Mouse (Mus musculus): ENCODE measurements at regions not wholly inside any gene's neighbourhood (a gene's known extent, or its start where the extent isn't known, plus 50 kb on each side); places are given as distances from the start of the nearest gene placed in this dataset.

GRCm38 (mm10) chr9:69705942-69706341 is 54.8 kb downstream of the Foxb1 start:
- DNase-seq (ENCODE audit: low spot score in 2 of 2): no peak

- DNase-seq (ENCODE audit: low spot score in 2 of 2): no peak
Measured at GRCm38 (mm10) chr9:69705071-69705470, 55.7 kb downstream of the Foxb1 start.

- no peak for DNase-seq (ENCODE audit: low spot score in 2 of 2)
Measured at GRCm38 (mm10) chr9:69703731-69704130, 57.0 kb downstream of the Foxb1 start.

- DNase-seq (ENCODE audit: low spot score in 2 of 2): no peak
Measured at GRCm38 (mm10) chr9:69702156-69702928, 58.4 kb downstream of the Foxb1 start.

GRCm38 (mm10) chr9:69700696-69701095 is 60.0 kb downstream of the Foxb1 start:
- no peak for DNase-seq (ENCODE audit: low spot score in 2 of 2)

DNA sequence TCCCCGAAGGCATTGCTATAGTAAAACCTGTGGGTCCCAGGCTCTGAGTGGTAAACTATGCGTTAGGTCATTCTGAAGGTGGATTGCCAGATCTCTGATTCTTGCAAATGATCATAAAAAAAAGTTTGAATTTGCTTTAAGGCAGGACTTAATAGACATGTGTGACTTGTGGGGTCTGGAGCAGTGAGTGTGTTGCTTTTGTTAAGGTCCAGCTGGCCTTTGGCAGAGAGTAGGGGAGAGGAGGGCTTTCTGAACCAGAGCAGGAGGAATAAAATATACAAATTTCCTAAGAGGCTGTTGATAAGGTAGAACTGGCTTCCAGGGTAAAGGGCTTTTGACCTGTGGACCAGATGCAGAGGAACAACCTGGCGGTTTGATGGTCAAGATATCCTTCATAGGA is 69.0 kb downstream of the Foxb1 start:
- DNase-seq (ENCODE audit: low spot score in 2 of 2): no peak

DNA sequence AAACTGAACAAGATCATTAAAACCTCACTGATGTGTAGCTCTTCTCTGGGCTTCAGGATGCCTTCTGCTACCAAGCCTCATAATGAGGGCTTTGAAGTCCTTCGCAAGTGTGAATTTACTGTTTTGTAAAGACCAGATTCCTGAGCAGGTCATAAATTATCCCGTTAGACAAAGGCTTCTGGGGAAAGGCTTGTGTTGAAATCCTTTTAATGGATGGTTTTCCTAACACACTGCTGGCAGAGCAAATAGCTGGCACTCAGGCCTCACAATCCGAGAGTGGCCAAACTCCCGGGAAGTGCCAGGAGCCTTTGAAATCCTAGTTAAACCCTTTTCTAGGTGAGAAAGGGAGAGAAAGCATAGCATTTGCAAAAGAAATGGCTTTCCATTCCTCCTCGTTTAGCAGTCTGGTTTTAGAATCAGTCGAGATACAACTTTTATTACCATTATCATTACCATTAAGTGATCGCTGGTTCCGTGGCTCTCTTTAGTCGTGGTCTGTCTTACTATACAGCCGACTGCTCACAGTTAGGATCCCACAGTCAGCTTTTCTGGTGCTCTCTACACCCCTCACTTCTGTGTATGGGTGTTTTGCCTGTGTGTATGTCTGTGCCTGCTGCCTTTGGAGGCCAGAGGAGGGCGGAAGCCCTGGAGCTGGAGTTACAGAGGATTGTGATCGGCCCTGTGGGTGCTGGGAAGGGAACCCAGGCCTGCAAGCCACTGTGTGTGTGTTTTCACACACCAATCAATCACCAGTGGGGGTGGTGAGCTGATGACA is 73.2 kb downstream of the Foxb1 start:
- no peak for DNase-seq (ENCODE audit: low spot score in 2 of 2)

- no peak for DNase-seq (ENCODE audit: low spot score in 2 of 2)
Measured at GRCm38 (mm10) chr9:69686766-69687165, 74.0 kb downstream of the Foxb1 start.

GRCm38 (mm10) chr9:69685630-69686029 is 75.1 kb downstream of the Foxb1 start:
- no peak for DNase-seq (ENCODE audit: low spot score in 2 of 2)

DNA sequence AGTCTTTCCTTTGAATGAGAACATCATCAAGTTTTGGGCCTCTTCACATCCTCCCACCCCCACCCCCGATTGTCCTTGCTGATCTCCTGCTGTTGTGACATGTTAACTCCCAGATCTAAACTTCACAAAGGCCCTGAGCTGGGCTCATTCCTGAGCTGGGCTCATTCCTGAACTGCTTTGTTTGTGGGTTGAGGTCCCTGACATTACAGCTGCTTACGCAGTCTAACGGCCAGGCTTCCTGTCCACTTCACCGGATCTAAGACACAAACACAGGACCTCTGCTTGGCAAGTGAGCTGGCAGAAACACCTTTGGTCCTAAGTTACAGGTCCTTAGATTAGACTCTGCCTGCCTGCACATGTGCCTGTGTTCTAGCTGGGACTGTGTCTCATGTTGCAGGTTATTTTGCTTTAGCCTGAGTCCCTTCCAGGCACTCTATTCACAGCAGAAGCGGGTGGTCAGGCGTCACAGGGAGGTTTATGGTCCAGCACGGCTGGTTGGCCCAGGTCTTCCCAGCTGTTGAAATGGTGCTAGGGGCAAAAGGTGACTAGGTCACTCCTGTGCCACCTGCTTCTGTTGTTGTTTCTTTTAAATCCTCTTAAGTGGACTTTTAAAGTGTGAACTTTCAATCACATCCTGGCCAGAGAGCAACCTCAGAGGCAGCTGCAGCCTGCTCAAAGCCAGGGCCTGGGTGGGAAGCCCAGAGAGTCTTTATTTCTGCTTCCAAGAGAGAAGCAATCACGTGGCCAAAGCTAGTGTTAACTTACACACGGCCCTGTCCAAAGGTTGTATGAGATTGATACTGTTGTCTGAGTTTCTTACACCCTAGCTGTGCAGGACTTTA is 79.1 kb downstream of the Foxb1 start:
- DNase-seq (ENCODE audit: low spot score in 2 of 2): no peak

DNA sequence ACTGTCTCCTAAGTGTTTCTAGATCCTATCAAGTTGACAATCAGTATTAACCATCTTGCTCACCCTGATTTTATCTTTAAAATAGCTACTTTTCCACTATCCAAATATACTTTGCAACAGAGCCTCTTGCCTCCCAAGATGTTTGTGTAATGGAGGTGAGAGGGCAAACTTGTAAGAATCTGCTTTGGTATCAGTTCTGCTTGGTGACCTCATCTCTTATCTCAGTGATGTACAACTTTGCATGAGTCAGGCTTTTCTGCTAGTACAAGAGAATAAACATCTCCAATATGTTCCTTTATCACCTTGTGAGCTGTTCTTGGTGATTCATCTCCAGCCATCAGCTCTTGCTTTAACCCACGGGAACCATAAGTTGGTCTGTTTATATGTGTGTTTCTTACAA is 82.1 kb downstream of the Foxb1 start:
- DNase-seq (ENCODE audit: low spot score in 2 of 2): no peak

DNA sequence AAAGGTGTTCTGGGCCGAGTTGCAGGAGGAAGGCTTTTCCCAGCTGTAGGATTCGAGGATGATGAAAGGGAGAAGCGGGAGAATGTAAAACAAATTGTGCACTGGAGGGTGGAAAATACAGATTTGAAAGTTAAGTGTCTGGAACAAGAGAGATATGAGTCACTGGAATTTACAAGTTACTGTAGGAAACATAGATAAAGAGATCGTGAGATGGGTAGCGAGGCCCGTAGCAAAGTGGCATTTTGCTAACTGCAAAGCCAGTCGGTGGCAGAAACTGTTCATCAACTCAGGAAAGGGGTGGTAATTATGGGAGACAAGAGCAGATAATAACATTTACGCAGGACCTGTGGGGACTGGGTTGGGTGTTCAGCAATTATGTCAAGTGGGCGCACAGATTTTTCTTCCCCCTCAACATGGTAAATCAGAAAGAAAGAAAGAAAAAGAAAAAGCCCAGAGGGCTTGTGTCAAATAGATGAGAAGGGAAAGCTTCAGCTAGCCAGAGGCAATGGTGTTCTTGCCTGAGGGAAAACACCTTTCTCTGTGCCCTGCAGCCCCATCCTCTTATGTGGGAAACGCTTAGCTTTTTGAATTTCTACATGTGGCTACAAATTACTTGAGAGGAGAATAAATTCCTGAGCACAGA is 87.2 kb downstream of the Foxb1 start:
- DNase-seq (ENCODE audit: low spot score in 2 of 2): no peak

GRCm38 (mm10) chr9:69672657-69673462 is 87.9 kb downstream of the Foxb1 start:
- DNase-seq (ENCODE audit: low spot score in 2 of 2): no peak

DNA sequence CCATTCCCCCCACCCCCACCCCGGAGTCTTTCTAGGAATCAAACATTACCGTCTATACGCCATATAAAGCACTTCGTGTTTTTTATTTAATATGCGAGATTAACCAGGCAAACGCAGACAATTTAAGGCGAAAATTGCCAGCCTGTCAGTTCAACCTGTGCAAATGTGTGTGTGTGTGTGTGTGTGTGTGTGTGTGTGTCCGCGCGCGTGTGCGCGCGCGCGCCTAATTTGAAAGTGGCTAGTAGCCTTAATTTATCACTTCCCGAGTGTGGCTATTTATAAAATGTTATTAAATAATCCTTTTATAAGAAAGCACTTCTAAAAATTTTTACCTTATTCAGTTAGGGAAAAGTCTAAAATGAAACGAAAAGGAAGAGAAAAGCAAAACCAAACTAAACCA is 89.5 kb downstream of the Foxb1 start:
- no peak for DNase-seq (ENCODE audit: low spot score in 2 of 2)

DNA sequence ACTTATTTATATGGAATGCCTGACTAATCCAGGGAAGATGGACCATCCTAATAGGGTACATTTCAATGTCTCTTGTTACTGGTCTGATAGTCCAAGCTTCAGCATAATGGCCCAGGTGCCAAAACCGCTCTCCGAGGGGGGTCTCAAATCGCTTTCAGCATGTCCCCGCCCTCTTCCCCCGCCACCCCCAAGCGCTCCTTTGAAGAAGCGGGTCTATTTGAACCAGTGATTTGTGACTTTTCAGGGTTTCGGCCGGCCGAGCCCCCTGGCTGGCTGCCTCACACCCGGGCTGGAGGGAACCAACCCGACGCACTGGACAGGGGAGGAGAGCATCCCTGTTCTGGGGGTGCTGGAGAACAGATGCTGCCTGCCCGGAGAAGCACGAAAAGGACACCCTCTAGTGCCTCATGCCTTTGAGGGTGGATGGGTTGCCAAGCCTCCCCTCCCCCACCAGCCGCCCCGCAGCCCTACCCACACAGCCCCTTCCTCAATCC is 90.1 kb downstream of the Foxb1 start:
- DNase-seq (ENCODE audit: low spot score in 2 of 2): no peak

GRCm38 (mm10) chr9:69669611-69670550 is 90.9 kb downstream of the Foxb1 start:
- DNase-seq (ENCODE audit: low spot score in 2 of 2): no peak

DNA sequence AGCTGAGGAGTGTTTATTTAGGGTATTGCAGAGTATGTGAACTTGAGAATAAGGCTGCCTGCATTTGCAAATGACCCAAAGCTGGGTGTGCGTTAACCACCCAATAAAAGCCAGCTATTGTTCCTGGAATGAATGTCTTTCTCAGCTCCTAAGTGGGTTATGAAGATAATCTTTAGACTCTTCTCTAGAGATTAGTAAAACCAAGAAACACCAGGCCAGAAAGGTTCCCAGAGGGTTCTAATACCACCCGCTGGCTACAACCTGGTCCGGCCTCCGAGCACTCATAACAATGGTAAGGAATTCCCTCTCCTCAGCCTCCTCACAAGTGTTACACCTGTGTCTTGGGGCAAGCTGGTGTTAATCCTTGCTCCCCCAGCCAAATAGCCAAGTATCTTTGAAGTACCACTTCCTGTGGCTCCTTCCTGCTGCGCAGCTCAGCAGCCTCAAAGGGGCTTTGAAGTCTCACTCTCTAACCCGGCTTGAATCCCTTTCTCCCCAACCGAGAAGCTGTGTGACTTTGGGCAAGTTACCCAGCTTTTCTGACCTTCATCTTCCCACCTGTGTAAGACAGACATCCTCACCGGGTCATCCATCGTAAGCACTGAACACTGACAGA is 92.2 kb downstream of the Foxb1 start:
- no peak for DNase-seq (ENCODE audit: low spot score in 2 of 2)

GRCm38 (mm10) chr9:69667064-69667533 is 93.6 kb downstream of the Foxb1 start:
- DNase-seq (ENCODE audit: low spot score in 2 of 2): peak; percentile 8 to 47

DNA sequence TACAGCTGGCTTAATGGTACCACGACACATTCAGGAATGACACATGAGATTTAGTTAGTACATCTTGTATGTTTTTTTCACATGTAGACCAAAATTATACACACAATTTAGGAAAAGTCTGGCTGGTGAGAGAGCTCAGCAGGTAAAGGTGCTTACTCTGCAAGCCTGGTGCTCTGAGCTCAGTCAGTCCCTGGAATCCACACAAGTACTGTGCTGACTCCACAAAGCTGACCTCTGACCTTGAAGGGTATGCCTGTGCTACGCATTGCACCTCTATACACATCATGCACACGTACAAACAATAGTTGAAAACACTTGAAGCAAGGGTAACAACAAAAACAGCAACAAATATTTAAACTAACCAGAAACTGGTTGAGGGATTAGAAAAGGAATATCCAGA is 96.5 kb downstream of the Foxb1 start:
- no peak for DNase-seq (ENCODE audit: low spot score in 2 of 2)

Measured in layer of hippocampus, adult 18-20 months (tissue).